Mouse (Mus musculus): ENCODE measurements around the gene Smim27.

GRCm38 (mm10) chr4:40238483-40239408, 30.6 kb upstream of the Smim27 start:
- no peak for TF ChIP-seq MAFK (IDR thresholded peaks at IDR 0.05; ENCODE audit: insufficient read depth, low read depth, low read length)
- no peak for TF ChIP-seq ZNF384 (IDR thresholded peaks at IDR 0.05; ENCODE audit: low read depth, low read length)
- TF ChIP-seq HCFC1 (IDR thresholded peaks at IDR 0.05; ENCODE audit: borderline replicate concordance, insufficient read depth, low read length), result no peak
- TF ChIP-seq CHD2 (IDR thresholded peaks at IDR 0.05; ENCODE audit: low read depth, low read length), result no peak
- TF ChIP-seq ZC3H11A (IDR thresholded peaks at IDR 0.05; ENCODE audit: borderline replicate concordance, low read depth, low read length), result no peak
